Mouse (Mus musculus): Measurements from ENCODE around the gene Tnik.

DNA sequence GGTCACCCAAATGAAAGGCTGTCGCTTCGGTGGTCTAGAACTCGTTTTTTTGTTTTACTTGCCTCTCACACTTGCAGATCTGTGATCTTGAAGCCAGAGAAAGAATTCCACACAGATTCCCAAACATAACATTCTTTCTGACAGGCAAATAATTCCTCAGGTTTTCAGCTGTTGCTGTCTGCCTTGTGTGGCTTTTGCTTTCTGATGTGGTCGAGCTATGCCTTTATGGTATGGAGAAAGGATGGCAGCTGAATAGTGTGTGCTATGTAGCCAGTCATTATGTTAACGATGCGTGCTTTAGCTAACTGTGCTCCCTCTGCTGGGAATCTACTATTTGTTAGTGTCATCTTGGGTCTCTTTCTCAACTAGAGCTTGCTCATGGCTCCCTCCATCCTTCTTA, 158.8 kb downstream of the Tnik start:
- TF ChIP-seq GATA1 (IDR thresholded peaks at IDR 0.05; ENCODE audit: borderline replicate concordance, low read length) (no peak), FLI1 (IDR thresholded peaks at IDR 0.05; ENCODE audit: low read length) (no peak)
